Mouse (Mus musculus): Measurements from ENCODE around the gene Rbpj. TPM values are rescaled to one million over a fixed set of nuclear protein-coding genes. Genes with fewer than 3 reads are reported as not detected.
A peak's percentile ranks its signal among the peaks of the same experiment; 100 is the strongest.

Gene Rbpj
- polyA plus RNA-seq, 1 experiment from 2014 or later = 56.1 TPM

GRCm38 (mm10) chr5:53525305-53526069, 59.5 kb downstream of the Rbpj start:
- DNase-seq (ENCODE audit: low spot score) (peak; percentile 61), ATAC-seq (ENCODE audit: low FRiP score) (peak; percentile 87)
- Histone ChIP-seq H3K4me2 (replicated peaks; ENCODE audit: low read depth, low read length) (peak overlapping the region; percentile 32), H3K4me1 (replicated peaks; ENCODE audit: control insufficient read depth, insufficient read depth, low read length) (peaks cover 4% of the 10 kb centered on the region; the same call in 1 of the 2 replicates), H3K27me3 (ENCODE audit: control insufficient read depth, insufficient read depth, low read length) (no peaks in the 10 kb centered on the region), H3K9me3 (ENCODE audit: control insufficient read depth, low read length) (no peaks in the 10 kb centered on the region), H3K4me3 (ENCODE audit: low read depth, low read length) (peak overlapping the region; percentile 21; the same call in 1 of the 2 replicates), H3K36me3 (ENCODE audit: control insufficient read depth, insufficient read depth, low read length) (no peaks in the 10 kb centered on the region), H3K9ac (ENCODE audit: low read depth, low read length) (peak overlapping the region; percentile 33), H3K27ac (ENCODE audit: low read depth, low read length) (peak overlapping the region; percentile 76)
- 32% methylated on average over 20 of the region's 20 CpGs for WGBS

GRCm38 (mm10) chr5:53526070-53526430, 60.1 kb downstream of the Rbpj start:
- ATAC-seq (ENCODE audit: low FRiP score) (no peak), DNase-seq (ENCODE audit: low spot score) (no peak)
- Histone ChIP-seq H3K4me2 (replicated peaks; ENCODE audit: low read depth, low read length) (peak overlapping the region; percentile 32), H3K27me3 (ENCODE audit: control insufficient read depth, insufficient read depth, low read length) (no peaks in the 10 kb centered on the region), H3K4me3 (ENCODE audit: low read depth, low read length) (no peak overlapping the region), H3K36me3 (ENCODE audit: control insufficient read depth, insufficient read depth, low read length) (no peaks in the 10 kb centered on the region), H3K9me3 (ENCODE audit: control insufficient read depth, low read length) (no peaks in the 10 kb centered on the region), H3K27ac (ENCODE audit: low read depth, low read length) (peak overlapping the region; percentile 76), H3K4me1 (replicated peaks; ENCODE audit: control insufficient read depth, insufficient read depth, low read length) (peaks cover 4% of the 10 kb centered on the region; the same call in 1 of the 2 replicates), H3K9ac (ENCODE audit: low read depth, low read length) (peak overlapping the region; percentile 33)
- 67% methylated on average over 1 of the region's 1 CpGs for WGBS

DNA sequence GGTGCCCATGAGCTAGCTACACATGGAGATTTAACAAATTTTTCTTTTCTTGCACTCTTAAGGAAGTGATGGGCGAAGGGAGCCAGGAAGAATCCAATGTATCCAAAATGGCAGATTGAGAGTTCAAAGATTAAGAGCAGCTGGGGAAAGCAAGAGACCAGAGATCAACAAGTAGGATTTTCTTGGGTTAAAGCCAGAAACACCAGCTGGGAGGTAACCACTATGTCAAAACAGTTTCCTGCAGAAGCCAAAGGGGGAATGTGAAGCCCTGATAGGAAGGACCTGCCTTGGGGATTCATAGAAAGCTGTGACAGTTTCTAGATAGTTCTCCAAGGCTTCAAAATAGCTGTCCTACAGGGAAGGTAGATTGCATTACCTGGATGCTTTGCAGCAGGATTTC, 63.9 kb downstream of the Rbpj start:
- ATAC-seq (ENCODE audit: low FRiP score) = no peak
- no peaks in the 10 kb centered on the region for H3K9me3 ChIP-seq (ENCODE audit: control insufficient read depth, low read length)
- 0 out of 2 replicates have a peak, but pooled peaks cover 2% of the 10 kb centered on the region for H3K4me1 ChIP-seq (replicated peaks; ENCODE audit: control insufficient read depth, insufficient read depth, low read length)
- no peak overlapping the region for H3K4me2 ChIP-seq (replicated peaks; ENCODE audit: low read depth, low read length)
- no peak for DNase-seq (ENCODE audit: low spot score)
- no peaks in the 10 kb centered on the region for H3K27me3 ChIP-seq (ENCODE audit: control insufficient read depth, insufficient read depth, low read length)
- no peak overlapping the region for H3K4me3 ChIP-seq (ENCODE audit: low read depth, low read length)
- WGBS = 94% methylated on average over 1 of the region's 1 CpGs
- H3K27ac ChIP-seq (ENCODE audit: low read depth, low read length) = no peak overlapping the region
- H3K9ac ChIP-seq (ENCODE audit: low read depth, low read length) = no peak overlapping the region
- no peaks in the 10 kb centered on the region for H3K36me3 ChIP-seq (ENCODE audit: control insufficient read depth, insufficient read depth, low read length)

- Histone ChIP-seq H3K27me3 (ENCODE audit: control insufficient read depth, insufficient read depth, low read length) (no peaks in the 10 kb centered on the region), H3K4me1 (replicated peaks; ENCODE audit: control insufficient read depth, insufficient read depth, low read length) (no peaks in the 10 kb centered on the region), H3K4me2 (replicated peaks; ENCODE audit: low read depth, low read length) (no peak overlapping the region), H3K36me3 (ENCODE audit: control insufficient read depth, insufficient read depth, low read length) (no peaks in the 10 kb centered on the region), H3K27ac (ENCODE audit: low read depth, low read length) (no peak overlapping the region), H3K9me3 (ENCODE audit: control insufficient read depth, low read length) (no peaks in the 10 kb centered on the region), H3K9ac (ENCODE audit: low read depth, low read length) (no peak overlapping the region), H3K4me3 (ENCODE audit: low read depth, low read length) (no peak overlapping the region)
- ATAC-seq (ENCODE audit: low FRiP score) (no peak), DNase-seq (ENCODE audit: low spot score) (no peak)
- WGBS = 90% methylated on average over 12 of the region's 12 CpGs
Measured at GRCm38 (mm10) chr5:53535096-53535495, 69.1 kb downstream of the Rbpj start.

- H3K4me2 ChIP-seq (replicated peaks; ENCODE audit: low read depth, low read length) = no peak overlapping the region
- H3K36me3 ChIP-seq (ENCODE audit: control insufficient read depth, insufficient read depth, low read length) = no peaks in the 10 kb centered on the region
- no peaks in the 10 kb centered on the region for H3K27me3 ChIP-seq (ENCODE audit: control insufficient read depth, insufficient read depth, low read length)
- DNase-seq (ENCODE audit: low spot score) = no peak
- H3K4me1 ChIP-seq (replicated peaks; ENCODE audit: control insufficient read depth, insufficient read depth, low read length) = no peaks in the 10 kb centered on the region
- H3K9me3 ChIP-seq (ENCODE audit: control insufficient read depth, low read length) = no peaks in the 10 kb centered on the region
- no peak overlapping the region for H3K9ac ChIP-seq (ENCODE audit: low read depth, low read length)
- 71% methylated on average over 12 of the region's 12 CpGs for WGBS
- ATAC-seq (ENCODE audit: low FRiP score) = no peak
- H3K27ac ChIP-seq (ENCODE audit: low read depth, low read length) = no peak overlapping the region
- no peak overlapping the region for H3K4me3 ChIP-seq (ENCODE audit: low read depth, low read length)
Measured at GRCm38 (mm10) chr5:53536635-53537554, 70.9 kb downstream of the Rbpj start.

DNA sequence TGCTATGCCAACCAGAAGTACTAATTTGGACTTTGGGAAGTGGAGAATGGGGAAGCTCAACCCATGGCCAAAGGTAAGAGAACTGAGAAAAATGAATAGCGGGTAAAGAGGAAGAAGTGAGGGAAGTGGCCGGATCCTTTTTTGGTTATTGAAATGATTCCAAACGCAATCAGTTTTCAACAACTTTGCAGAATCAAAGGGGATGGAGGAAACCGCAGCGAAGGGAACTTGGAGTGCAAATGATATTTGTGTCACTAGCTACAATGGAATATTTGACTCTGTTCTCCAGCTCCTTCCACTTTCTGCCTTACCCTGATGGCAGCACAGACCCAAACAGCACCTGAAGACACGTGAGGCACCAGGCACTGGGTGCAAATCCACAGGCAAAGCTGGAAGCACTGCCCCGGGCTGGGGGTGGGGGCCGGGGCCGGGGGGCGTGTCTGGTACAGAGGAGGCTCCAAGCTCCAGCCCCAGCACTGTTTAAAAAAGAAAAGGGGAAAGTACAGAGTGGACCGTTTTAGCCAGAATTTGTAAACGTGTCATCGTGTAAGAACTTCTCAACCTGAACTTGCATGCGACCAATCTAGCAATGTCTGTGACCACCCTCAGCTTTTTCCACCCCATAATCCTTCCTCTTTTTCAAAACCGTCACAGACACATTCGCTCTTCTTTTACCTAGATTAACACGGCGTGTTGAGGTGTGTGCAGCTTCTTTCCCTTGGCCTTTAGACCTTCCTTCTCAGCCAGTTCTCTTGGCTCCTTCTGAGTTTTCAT, 74.1 kb downstream of the Rbpj start:
- Histone ChIP-seq H3K4me2 (replicated peaks; ENCODE audit: low read depth, low read length) (no peak overlapping the region), H3K9ac (ENCODE audit: low read depth, low read length) (no peak overlapping the region), H3K27ac (ENCODE audit: low read depth, low read length) (no peak overlapping the region), H3K4me1 (replicated peaks; ENCODE audit: control insufficient read depth, insufficient read depth, low read length) (no peaks in the 10 kb centered on the region), H3K9me3 (ENCODE audit: control insufficient read depth, low read length) (no peaks in the 10 kb centered on the region), H3K27me3 (ENCODE audit: control insufficient read depth, insufficient read depth, low read length) (no peaks in the 10 kb centered on the region), H3K4me3 (ENCODE audit: low read depth, low read length) (no peak overlapping the region), H3K36me3 (ENCODE audit: control insufficient read depth, insufficient read depth, low read length) (no peaks in the 10 kb centered on the region)
- DNase-seq (ENCODE audit: low spot score) (no peak), ATAC-seq (ENCODE audit: low FRiP score) (no peak)
- WGBS = 88% methylated on average over 18 of the region's 18 CpGs

GRCm38 (mm10) chr5:53542073-53542472, 76.1 kb downstream of the Rbpj start:
- Histone ChIP-seq H3K27ac (ENCODE audit: low read depth, low read length) (no peak overlapping the region), H3K27me3 (ENCODE audit: control insufficient read depth, insufficient read depth, low read length) (no peaks in the 10 kb centered on the region), H3K9me3 (ENCODE audit: control insufficient read depth, low read length) (no peaks in the 10 kb centered on the region), H3K4me1 (replicated peaks; ENCODE audit: control insufficient read depth, insufficient read depth, low read length) (no peaks in the 10 kb centered on the region), H3K4me2 (replicated peaks; ENCODE audit: low read depth, low read length) (no peak overlapping the region), H3K4me3 (ENCODE audit: low read depth, low read length) (no peak overlapping the region), H3K9ac (ENCODE audit: low read depth, low read length) (no peak overlapping the region), H3K36me3 (ENCODE audit: control insufficient read depth, insufficient read depth, low read length) (no peaks in the 10 kb centered on the region)
- DNase-seq (ENCODE audit: low spot score) (no peak), ATAC-seq (ENCODE audit: low FRiP score) (no peak)
- WGBS = 55% methylated on average over 1 of the region's 1 CpGs

DNA sequence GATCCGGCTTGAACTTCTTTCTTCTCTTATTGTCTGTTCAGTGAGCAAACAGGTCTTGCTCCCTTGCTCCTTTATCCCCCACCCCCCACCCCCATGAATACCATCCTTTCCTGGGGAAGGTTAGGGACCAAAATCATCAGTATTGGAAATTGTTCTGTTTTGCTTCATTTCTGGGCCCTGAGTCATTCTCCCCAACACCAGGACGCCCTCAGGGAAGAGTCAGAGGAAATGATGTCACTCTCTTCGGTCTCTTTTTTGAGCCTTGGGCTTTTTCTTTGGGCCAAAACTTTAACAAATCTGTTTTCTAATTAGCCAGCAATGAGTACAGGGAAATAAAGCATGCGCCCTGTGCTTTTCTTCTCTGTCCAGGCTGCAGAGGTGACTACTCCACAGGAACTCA, 77.4 kb downstream of the Rbpj start:
- WGBS = 84% methylated on average over 4 of the region's 4 CpGs
- no peak for DNase-seq (ENCODE audit: low spot score)
- ATAC-seq (ENCODE audit: low FRiP score) = no peak
- Histone ChIP-seq H3K9me3 (ENCODE audit: control insufficient read depth, low read length) (no peaks in the 10 kb centered on the region), H3K4me2 (replicated peaks; ENCODE audit: low read depth, low read length) (no peak overlapping the region), H3K36me3 (ENCODE audit: control insufficient read depth, insufficient read depth, low read length) (no peaks in the 10 kb centered on the region), H3K27ac (ENCODE audit: low read depth, low read length) (no peak overlapping the region), H3K4me3 (ENCODE audit: low read depth, low read length) (no peak overlapping the region), H3K27me3 (ENCODE audit: control insufficient read depth, insufficient read depth, low read length) (no peaks in the 10 kb centered on the region), H3K4me1 (replicated peaks; ENCODE audit: control insufficient read depth, insufficient read depth, low read length) (no peaks in the 10 kb centered on the region), H3K9ac (ENCODE audit: low read depth, low read length) (no peak overlapping the region)
